Mouse (Mus musculus) liver, embryonic 15.5 days (tissue): ENCODE results near the gene Nxpe3. TPM values are rescaled to one million over a fixed set of nuclear protein-coding genes. Genes with fewer than 3 reads are reported as not detected.

Experiments used
- ATAC-seq: fragments of 200-750 bp; cut with Nextera tagmentation; 2 replicates; pipeline ENCODE4 v1.8.0; 2017; ENCODE audit warnings: moderate number of reproducible peaks, mild to moderate bottlenecking, moderate library complexity; ENCODE audit not compliant: insufficient read depth
- H3K27ac ChIP-seq: fragments of 300-500 bp; sonication (generic); replicated peaks from 2 replicates; pipeline ENCODE4 v1.5.1; 2015; ENCODE audit warnings: mild to moderate bottlenecking, inconsistent platforms
- H3K27me3 ChIP-seq: fragments of 300-500 bp; sonication (generic); 2 replicates; pipeline ENCODE4 v1.6.1; 2015; ENCODE audit warnings: mild to moderate bottlenecking, inconsistent platforms
- H3K36me3 ChIP-seq: fragments of 300-500 bp; sonication (generic); replicated peaks from 2 replicates; pipeline ENCODE4 v1.6.1; 2015; ENCODE audit warnings: moderate library complexity, mild to moderate bottlenecking, inconsistent platforms
- H3K4me1 ChIP-seq: fragments of 300-500 bp; sonication (generic); replicated peaks from 2 replicates; pipeline ENCODE4 v1.6.1; 2015; ENCODE audit warnings: inconsistent platforms
- H3K4me2 ChIP-seq: fragments of 300-500 bp; sonication (generic); 2 replicates; pipeline ENCODE4 v1.6.1; 2015; ENCODE audit warnings: moderate library complexity, mild to moderate bottlenecking, inconsistent platforms
- H3K4me3 ChIP-seq: fragments of 300-500 bp; sonication (generic); replicated peaks from 2 replicates; pipeline ENCODE4 v1.5.1; 2015; ENCODE audit warnings: mild to moderate bottlenecking, inconsistent platforms
- H3K9ac ChIP-seq: fragments of 300-500 bp; sonication (generic); 2 replicates; pipeline ENCODE4 v1.6.1; 2015; ENCODE audit warnings: moderate library complexity, mild to moderate bottlenecking, inconsistent platforms
- H3K9me3 ChIP-seq: fragments of 300-500 bp; sonication (generic); replicated peaks from 2 replicates; pipeline ENCODE4 v1.6.1; 2016; ENCODE audit warnings: inconsistent platforms
- WGBS: fragments of 180-500 bp; shearing (Covaris S2); methylation state at CpG from one replicate; pipeline ENCODE4 v1.1.7; 2015; ENCODE audit warnings: mixed read lengths; ENCODE audit not compliant: insufficient replicate concordance; 5-methylcytosine and 5-hydroxymethylcytosine counted together
- polyA plus RNA-seq: library from polyadenylated mRNA; unstranded; fragments of >200 nt; fragmentation: Nextera tagmentation; extraction: Ambion mirVana; gene quantifications from 2 replicates; pipeline ENCODE4 v1.2.1, GENCODE M21; 2015

Nxpe3 gene
- polyA plus RNA-seq, 1 experiment from 2014 or later: 0.44 TPM

DNA sequence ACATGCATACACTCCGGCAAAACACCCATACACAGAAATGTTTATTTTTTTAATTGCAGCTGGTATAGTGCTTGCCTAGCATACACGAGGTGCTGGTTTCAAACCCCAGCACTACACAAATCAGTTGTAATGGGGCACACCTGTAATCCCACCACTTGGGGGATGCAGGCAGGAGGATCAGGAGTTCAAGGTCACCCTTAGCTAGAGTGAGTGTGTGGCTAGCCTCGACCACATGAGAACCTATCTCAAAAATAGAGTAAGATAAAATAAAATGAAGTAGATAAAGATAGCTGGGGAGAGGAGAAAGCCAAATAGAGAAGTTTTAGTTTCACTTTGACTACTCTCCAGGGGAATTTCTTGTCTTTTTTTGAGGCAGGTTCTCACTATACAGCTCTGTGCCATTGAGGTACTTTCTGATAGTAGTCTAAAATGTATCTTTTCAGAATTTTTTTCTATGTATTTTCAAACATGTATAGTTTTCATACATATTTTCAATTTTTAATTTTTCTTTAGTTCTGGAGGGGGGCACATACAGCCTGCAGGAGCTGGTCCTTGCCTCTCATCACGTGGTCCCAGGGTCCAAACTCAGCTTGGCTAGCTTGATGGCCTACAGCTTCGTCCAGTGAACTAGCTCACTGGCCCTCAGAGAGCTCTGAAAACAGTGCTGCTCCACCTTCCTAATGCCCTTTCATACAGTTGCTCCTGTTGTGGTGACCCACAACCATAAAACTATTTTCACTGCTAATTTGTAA, 12.0 kb upstream of the Nxpe3 start:
- H3K4me3 ChIP-seq: no peak overlapping the region
- no peaks in the 10 kb centered on the region for H3K9me3 ChIP-seq
- no peak overlapping the region for H3K4me2 ChIP-seq
- peaks cover 14% of the 10 kb centered on the region for H3K36me3 ChIP-seq
- H3K9ac ChIP-seq: no peak overlapping the region
- no peak for ATAC-seq
- H3K27me3 ChIP-seq: no peaks in the 10 kb centered on the region
- no peaks in the 10 kb centered on the region for H3K4me1 ChIP-seq
- H3K27ac ChIP-seq: no peak overlapping the region
- WGBS: 76% methylated on average over 5 of the region's 5 CpGs

GRCm38 (mm10) chr16:55905370-55905769, 10.3 kb upstream of the Nxpe3 start:
- no peaks in the 10 kb centered on the region for H3K27me3 ChIP-seq
- no peak overlapping the region for H3K9ac ChIP-seq
- no peak overlapping the region for H3K27ac ChIP-seq
- WGBS: 89% methylated on average over 25 of the region's 25 CpGs
- H3K4me3 ChIP-seq: no peak overlapping the region
- peaks cover 7% of the 10 kb centered on the region; the same call in 1 of the 2 replicates for H3K36me3 ChIP-seq
- H3K4me2 ChIP-seq: no peak overlapping the region
- no peaks in the 10 kb centered on the region for H3K9me3 ChIP-seq
- no peaks in the 10 kb centered on the region for H3K4me1 ChIP-seq
- no peak for ATAC-seq

DNA sequence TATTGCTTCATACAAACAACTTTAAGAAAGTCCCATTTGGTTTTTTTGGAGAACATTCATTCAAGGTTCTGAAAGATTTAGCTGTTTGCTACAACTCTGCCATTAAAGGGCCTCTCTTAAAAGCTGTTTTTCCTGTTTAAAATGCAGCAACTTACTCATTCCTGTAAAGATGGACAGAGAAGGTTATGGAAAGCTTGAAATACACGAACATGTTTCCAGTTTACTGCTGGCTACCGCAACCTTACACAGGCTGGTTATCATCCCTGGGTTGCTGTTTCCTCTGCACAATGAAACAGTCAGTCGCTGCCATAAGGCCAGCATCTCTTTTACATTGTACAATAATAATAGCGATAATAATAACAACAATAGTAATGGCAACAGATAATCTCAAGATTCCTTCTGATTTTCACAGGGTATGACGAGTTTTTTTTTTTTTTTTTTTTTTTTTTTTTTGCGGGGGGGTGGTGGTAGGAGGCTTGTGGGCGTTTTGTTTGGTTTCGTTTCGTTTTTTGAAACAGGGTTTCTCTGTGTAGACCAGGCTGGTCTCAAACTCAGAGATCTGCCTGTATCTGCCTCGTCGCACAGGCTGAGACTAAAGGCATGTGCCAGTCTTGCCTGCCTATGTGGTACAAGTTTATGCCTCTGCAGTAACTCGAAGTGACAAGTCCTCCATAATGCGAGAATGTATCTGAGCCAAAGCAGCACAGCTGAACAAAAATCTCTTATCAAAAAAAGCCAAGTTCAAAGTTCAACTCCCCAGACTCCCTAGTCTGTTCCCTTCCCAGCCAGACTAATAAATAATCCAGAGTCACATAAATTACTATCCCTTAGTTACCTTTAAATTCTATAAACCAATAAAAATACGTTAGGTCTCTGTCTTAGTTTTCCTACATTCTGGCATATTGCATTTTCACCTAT, 7.0 kb upstream of the Nxpe3 start:
- H3K4me3 ChIP-seq: no peak overlapping the region
- H3K36me3 ChIP-seq: peaks cover 7% of the 10 kb centered on the region; the same call in 1 of the 2 replicates
- H3K9me3 ChIP-seq: no peaks in the 10 kb centered on the region
- no peak overlapping the region for H3K9ac ChIP-seq
- no peak overlapping the region for H3K27ac ChIP-seq
- no peak for ATAC-seq
- no peaks in the 10 kb centered on the region for H3K27me3 ChIP-seq
- no peak overlapping the region for H3K4me2 ChIP-seq
- WGBS: 74% methylated on average over 14 of the region's 14 CpGs
- H3K4me1 ChIP-seq: no peaks in the 10 kb centered on the region

GRCm38 (mm10) chr16:55898385-55899002, 3.4 kb upstream of the Nxpe3 start:
- peaks cover 31% of the 10 kb centered on the region for H3K4me1 ChIP-seq
- H3K9ac ChIP-seq: no peak overlapping the region
- H3K4me2 ChIP-seq: no peak overlapping the region
- no peaks in the 10 kb centered on the region for H3K9me3 ChIP-seq
- H3K4me3 ChIP-seq: no peak overlapping the region
- WGBS: 79% methylated on average over 9 of the region's 9 CpGs
- no peaks in the 10 kb centered on the region for H3K27me3 ChIP-seq
- H3K36me3 ChIP-seq: no peaks in the 10 kb centered on the region
- no peak overlapping the region for H3K27ac ChIP-seq
- no peak for ATAC-seq

DNA sequence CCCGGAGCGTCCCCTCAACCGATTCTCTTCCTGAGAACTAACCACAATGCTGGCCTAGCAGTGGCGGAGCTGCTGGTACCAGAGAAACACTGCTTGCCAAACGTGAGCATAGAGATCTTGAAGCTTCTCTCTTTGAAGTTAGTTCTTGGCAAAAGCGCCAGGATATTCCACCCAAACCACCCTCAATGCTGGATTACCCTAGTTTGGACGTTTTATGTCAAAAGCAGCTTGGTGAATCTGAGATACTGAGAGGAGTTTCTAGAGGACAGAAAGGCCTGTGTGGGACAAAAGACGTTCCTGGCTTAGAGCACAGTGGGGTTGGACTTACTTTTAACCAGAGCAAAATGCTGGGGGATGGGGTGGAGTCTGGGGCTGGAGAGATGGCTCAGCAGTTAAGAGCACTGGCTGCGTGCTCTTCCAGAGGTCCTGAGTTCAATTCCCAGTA, 588 bp upstream of the Nxpe3 start:
- peak overlapping the region; percentile 90 for H3K4me3 ChIP-seq
- H3K27ac ChIP-seq: peak overlapping the region; percentile 85
- no peaks in the 10 kb centered on the region for H3K9me3 ChIP-seq
- peak overlapping the region; percentile 70 for H3K9ac ChIP-seq
- peaks cover 50% of the 10 kb centered on the region for H3K4me1 ChIP-seq
- H3K36me3 ChIP-seq: no peaks in the 10 kb centered on the region
- 2% methylated on average over 9 of the region's 9 CpGs for WGBS
- peak; percentile 31; the same call in 1 of the 2 replicates for ATAC-seq
- no peaks in the 10 kb centered on the region for H3K27me3 ChIP-seq
- H3K4me2 ChIP-seq: peak overlapping the region; percentile 98

GRCm38 (mm10) chr16:55894536-55894892, 571 bp downstream of the Nxpe3 start:
- H3K27me3 ChIP-seq: no peaks in the 10 kb centered on the region
- no peaks in the 10 kb centered on the region for H3K9me3 ChIP-seq
- peak overlapping the region; percentile 70 for H3K9ac ChIP-seq
- peak overlapping the region; percentile 90 for H3K4me3 ChIP-seq
- H3K4me2 ChIP-seq: peak overlapping the region; percentile 98
- peak; percentile 43 for ATAC-seq
- peaks cover 54% of the 10 kb centered on the region for H3K4me1 ChIP-seq
- WGBS: 0% methylated on average over 4 of the region's 4 CpGs
- H3K36me3 ChIP-seq: peaks cover 3% of the 10 kb centered on the region; the same call in 1 of the 2 replicates
- H3K27ac ChIP-seq: peak overlapping the region; percentile 85

DNA sequence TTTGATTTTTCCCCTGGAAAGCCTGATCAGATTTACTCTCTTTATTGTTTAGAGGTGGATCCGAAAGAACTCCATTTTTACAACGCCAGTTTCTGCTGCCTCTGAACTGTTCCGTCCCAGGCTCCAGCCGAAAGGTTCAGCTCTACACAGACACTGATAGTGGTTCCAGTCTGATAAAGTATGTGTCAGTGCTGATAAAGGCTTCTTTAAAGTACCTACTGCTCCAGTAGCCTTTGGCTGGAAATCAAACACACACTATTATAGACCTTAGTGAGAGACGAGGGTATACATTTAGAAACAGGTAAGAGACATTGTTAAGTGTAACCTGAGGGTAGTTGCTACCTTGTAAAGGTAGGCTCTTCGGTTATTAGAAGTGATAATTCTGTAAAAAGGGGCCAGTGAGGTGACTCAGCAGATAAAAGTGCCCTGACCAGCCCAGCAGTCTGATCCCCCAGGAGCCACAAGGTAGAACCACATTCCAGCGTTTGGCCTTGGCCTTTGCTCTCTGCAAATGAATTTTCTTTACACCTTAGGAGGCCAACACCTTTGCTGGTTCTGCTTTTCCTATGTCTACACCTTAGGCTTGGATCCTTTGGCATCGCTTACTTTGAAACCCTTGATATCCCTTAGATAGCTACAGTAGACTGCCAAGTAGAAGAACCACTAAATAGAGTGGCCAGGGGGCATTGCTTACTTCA, 1.5 kb downstream of the Nxpe3 start:
- Histone ChIP-seq H3K4me2 (peak overlapping the region; percentile 98), H3K27me3 (no peaks in the 10 kb centered on the region), H3K4me1 (peaks cover 54% of the 10 kb centered on the region), H3K9me3 (no peaks in the 10 kb centered on the region), H3K36me3 (peaks cover 6% of the 10 kb centered on the region; the same call in 1 of the 2 replicates), H3K27ac (peak overlapping the region; percentile 19), H3K9ac (no peak overlapping the region), H3K4me3 (peak overlapping the region; percentile 90)
- 19% methylated on average over 8 of the region's 8 CpGs for WGBS
- ATAC-seq: no peak; the same call in 1 of the 2 replicates

DNA sequence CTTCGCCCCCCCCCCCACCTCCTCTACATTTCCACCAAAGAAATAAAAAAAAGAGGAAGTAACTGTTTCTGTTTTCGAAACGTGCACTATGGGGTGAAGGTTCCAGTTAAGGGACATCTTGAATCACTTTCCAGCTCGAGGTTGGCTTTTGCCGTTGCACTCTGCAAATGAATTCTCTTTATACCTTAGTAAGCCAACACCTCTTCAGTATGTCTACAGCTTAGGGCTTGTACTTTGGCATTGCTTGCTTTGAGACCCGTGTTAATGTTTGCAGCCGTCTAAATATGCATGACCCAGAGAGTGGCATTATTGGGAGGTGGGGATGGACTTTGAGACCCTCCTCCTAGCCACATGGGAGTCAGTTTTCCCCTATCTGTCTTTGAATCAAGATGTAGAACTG, 2.6 kb downstream of the Nxpe3 start:
- H3K4me1 ChIP-seq: peaks cover 54% of the 10 kb centered on the region
- no peaks in the 10 kb centered on the region for H3K27me3 ChIP-seq
- peak overlapping the region; percentile 24; the same call in 1 of the 2 replicates for H3K27ac ChIP-seq
- H3K4me3 ChIP-seq: no peak overlapping the region
- ATAC-seq: no peak
- no peak overlapping the region for H3K9ac ChIP-seq
- no peaks in the 10 kb centered on the region for H3K9me3 ChIP-seq
- H3K4me2 ChIP-seq: peak overlapping the region; percentile 98
- 11% methylated on average over 7 of the region's 7 CpGs for WGBS
- peaks cover 6% of the 10 kb centered on the region; the same call in 1 of the 2 replicates for H3K36me3 ChIP-seq

DNA sequence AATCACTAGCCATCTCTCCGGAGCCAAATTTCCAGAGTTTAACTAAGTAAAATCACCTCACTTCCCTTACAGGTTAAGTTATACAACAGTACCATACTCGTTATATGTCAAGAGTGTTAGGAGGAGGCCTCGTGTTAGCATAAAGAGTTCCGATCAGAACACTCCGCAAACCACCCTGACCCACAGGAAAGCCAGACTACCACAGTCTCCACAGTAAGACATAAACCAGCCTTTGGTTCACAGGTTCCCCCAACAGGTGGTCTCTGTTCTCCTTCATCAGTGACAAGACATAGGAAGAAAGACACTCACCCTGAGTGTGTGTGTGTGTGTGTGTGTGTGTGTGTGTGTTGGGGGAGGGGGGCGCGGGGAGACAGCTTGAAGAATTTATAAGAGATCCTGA, 3.7 kb downstream of the Nxpe3 start:
- Histone ChIP-seq H3K9ac (no peak overlapping the region), H3K4me2 (no peak overlapping the region), H3K27me3 (no peaks in the 10 kb centered on the region), H3K36me3 (peaks cover 6% of the 10 kb centered on the region; the same call in 1 of the 2 replicates), H3K9me3 (no peaks in the 10 kb centered on the region), H3K4me3 (no peak overlapping the region), H3K27ac (no peak overlapping the region), H3K4me1 (peaks cover 49% of the 10 kb centered on the region)
- ATAC-seq: no peak
- 83% methylated on average over 7 of the region's 7 CpGs for WGBS

DNA sequence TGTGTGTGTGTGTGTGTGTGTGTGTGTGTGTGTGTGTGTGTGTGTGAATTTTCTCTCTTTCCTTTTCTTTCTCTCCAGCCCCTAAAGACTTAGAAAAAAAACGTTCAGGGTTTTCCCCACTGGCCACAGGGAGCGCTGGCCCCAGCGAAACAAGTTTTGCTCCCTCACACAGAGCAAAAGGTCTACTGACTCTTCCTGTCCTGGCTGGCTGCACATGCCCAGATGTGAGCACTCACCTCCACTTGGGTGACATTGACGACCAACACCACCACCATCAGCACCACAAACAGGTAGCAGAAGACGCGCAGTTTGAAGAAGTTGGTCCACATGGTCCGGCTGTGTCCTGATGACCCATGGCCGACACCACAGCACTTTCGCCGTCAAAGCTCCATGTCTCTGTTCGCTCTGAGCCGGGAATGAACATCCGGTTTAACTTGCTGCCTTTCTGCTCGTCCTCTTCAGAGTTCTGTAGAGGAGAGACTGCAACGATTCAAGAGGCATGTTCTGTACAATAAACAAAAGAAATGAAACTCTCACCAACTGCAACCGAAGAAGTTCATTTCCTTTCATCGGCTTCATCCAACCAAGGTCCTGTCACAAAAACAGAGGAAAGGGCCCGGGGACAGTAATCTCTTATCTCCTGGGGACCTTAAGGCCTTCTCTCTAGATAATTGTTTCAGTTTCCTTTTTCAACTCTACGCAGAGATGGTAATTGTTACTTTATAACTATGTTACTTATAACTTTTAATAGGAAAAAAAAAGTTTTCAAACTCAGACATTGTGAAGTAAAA, 4.5 kb downstream of the Nxpe3 start:
- Histone ChIP-seq H3K27me3 (no peaks in the 10 kb centered on the region), H3K4me1 (peaks cover 42% of the 10 kb centered on the region), H3K27ac (0 out of 2 replicates have a peak overlapping the region, but pooled peaks have one; percentile 14), H3K4me2 (peak overlapping the region; percentile 7; the same call in 1 of the 2 replicates), H3K9me3 (no peaks in the 10 kb centered on the region), H3K36me3 (peaks cover 6% of the 10 kb centered on the region; the same call in 1 of the 2 replicates), H3K4me3 (no peak overlapping the region), H3K9ac (no peak overlapping the region)
- ATAC-seq: no peak
- WGBS: 55% methylated on average over 19 of the region's 19 CpGs
